Mouse (Mus musculus) MEL (cell line): Measurements from ENCODE around the gene AB124611. TPM values are rescaled to one million over a fixed set of nuclear protein-coding genes. Genes with fewer than 3 reads are reported as not detected.
A peak's percentile ranks its signal among the peaks of the same experiment; 100 is the strongest.

Source experiments
- DNase-seq: peaks from one replicate; pipeline ENCODE4 v3.0.0; 2011; ENCODE audit warnings: low read depth, low spot score
- H3K27ac ChIP-seq: 2 replicates; pipeline ENCODE4 v1.5.1; 2012; ENCODE audit warnings: low read depth, mild to moderate bottlenecking, control low read depth, low read length, moderate library complexity; ENCODE audit not compliant: control insufficient read depth
- H3K27me3 ChIP-seq, 2 experiments: fragments of 150-350 bp in 1 of 2; sonication (generic) in 1 of 2; 2 replicates each; pipeline ENCODE4 v1.6.1; 2012; ENCODE audit warnings: low read length in 2 of 2, mild to moderate bottlenecking in 2 of 2, improper control_type of control experiment in 1 of 2, moderate library complexity in 1 of 2; ENCODE audit not compliant: insufficient read depth in 2 of 2, control insufficient read depth in 1 of 2
- H3K36me3 ChIP-seq, 2 experiments: 2 replicates each; pipeline ENCODE4 v1.6.1; 2012 to 2014; ENCODE audit warnings: low read length in 2 of 2, improper control_type of control experiment in 1 of 2, inconsistent platforms in 1 of 2, mild to moderate bottlenecking in 1 of 2; ENCODE audit not compliant: insufficient read depth in 2 of 2, control insufficient read depth in 1 of 2
- H3K4me1 ChIP-seq, 2 experiments: fragments of 150-350 bp in 1 of 2; sonication (generic) in 1 of 2; 2 replicates each; pipeline ENCODE4 v1.6.1; 2012; ENCODE audit warnings: low read length in 2 of 2, improper control_type of control experiment in 1 of 2, mild to moderate bottlenecking in 1 of 2; ENCODE audit not compliant: insufficient read depth in 2 of 2, control insufficient read depth in 1 of 2
- H3K4me3 ChIP-seq, 2 experiments: fragments of 150-350 bp in 1 of 2; sonication (generic) in 1 of 2; 2 replicates each; pipeline ENCODE4 v1.5.1; 2012; ENCODE audit warnings: low read depth in 2 of 2, low read length in 2 of 2, mild to moderate bottlenecking in 2 of 2, moderate library complexity in 2 of 2, control low read depth in 1 of 2, improper control_type of control experiment in 1 of 2; ENCODE audit not compliant: control insufficient read depth in 1 of 2, insufficient read depth in 1 of 2
- H3K79me2 ChIP-seq: 2 replicates; pipeline ENCODE4 v1.6.1; 2012; ENCODE audit warnings: mild to moderate bottlenecking, low read length, moderate library complexity; ENCODE audit not compliant: control insufficient read depth, poor library complexity, insufficient read depth
- H3K9ac ChIP-seq: 2 replicates; pipeline ENCODE4 v1.6.1; 2012; ENCODE audit warnings: low read depth, mild to moderate bottlenecking, control low read depth, low read length, moderate library complexity; ENCODE audit not compliant: control insufficient read depth, poor library complexity, severe bottlenecking
- H3K9me3 ChIP-seq: fragments of 150-350 bp; sonication (generic); replicated peaks from 2 replicates; pipeline ENCODE4 v1.6.1; 2012; ENCODE audit warnings: mild to moderate bottlenecking, low read length, improper control_type of control experiment, moderate library complexity; ENCODE audit not compliant: insufficient read depth
- CHD2 ChIP-seq: IDR thresholded peaks from 2 replicates; pipeline ENCODE4 v1.6.1; 2011; ENCODE audit warnings: low read length, improper control_type of control experiment
- EP300 ChIP-seq, 2 experiments: IDR thresholded peaks; 2 replicates each; pipeline ENCODE4 v1.6.1; 2011; ENCODE audit warnings: improper control_type of control experiment in 2 of 2, low read length in 2 of 2, low read depth in 1 of 2, mild to moderate bottlenecking in 1 of 2
- MEF2A ChIP-seq: IDR thresholded peaks from 2 replicates; pipeline ENCODE4 v1.6.1; 2014; ENCODE audit warnings: low read depth, mild to moderate bottlenecking, inconsistent platforms, low read length, improper control_type of control experiment; ENCODE audit not compliant: poor library complexity, insufficient replicate concordance, severe bottlenecking; ENCODE audit errors: extremely low read depth
- MYB ChIP-seq: IDR thresholded peaks from 2 replicates; pipeline ENCODE4 v1.6.1; 2011; ENCODE audit warnings: mild to moderate bottlenecking, low read depth, low read length, improper control_type of control experiment
- POLR2A ChIP-seq, 2 experiments: IDR thresholded peaks; 2 replicates each; pipeline ENCODE4 v1.6.1; 2011 to 2012; ENCODE audit warnings: low read length in 2 of 2, mild to moderate bottlenecking in 2 of 2, control low read depth in 1 of 2, improper control_type of control experiment in 1 of 2, low read depth in 1 of 2, moderate library complexity in 1 of 2; ENCODE audit not compliant: control insufficient read depth in 1 of 2, insufficient read depth in 1 of 2, poor library complexity in 1 of 2
- POLR2AphosphoS5 ChIP-seq: IDR thresholded peaks from 2 replicates; pipeline ENCODE4 v1.6.1; 2012; ENCODE audit warnings: low read depth, borderline replicate concordance, mild to moderate bottlenecking, inconsistent platforms, low read length, moderate library complexity, mixed read lengths
- SMC3 ChIP-seq: IDR thresholded peaks from 2 replicates; pipeline ENCODE4 v1.6.1; 2011; ENCODE audit warnings: low read depth, low read length, improper control_type of control experiment
- UBTF ChIP-seq: IDR thresholded peaks from 2 replicates; pipeline ENCODE4 v1.6.1; 2012; ENCODE audit warnings: low read depth, mild to moderate bottlenecking, inconsistent platforms, low read length, improper control_type of control experiment, moderate library complexity, borderline replicate concordance; ENCODE audit not compliant: insufficient read depth
- USF2 ChIP-seq, 2 experiments: IDR thresholded peaks; 2 replicates each; pipeline ENCODE4 v1.6.1; 2011 to 2012; ENCODE audit warnings: improper control_type of control experiment in 2 of 2, low read length in 2 of 2, borderline replicate concordance in 1 of 2, inconsistent platforms in 1 of 2, low read depth in 1 of 2, mild to moderate bottlenecking in 1 of 2; ENCODE audit not compliant: insufficient read depth in 1 of 2
- polyA plus RNA-seq, 2 experiments: library from polyadenylated mRNA; stranded (reverse) in 1 of 2; unstranded in 1 of 2; fragments of >175 nt in 1 of 2; fragments of >200 nt in 1 of 2; gene quantifications; 2 replicates each; pipeline versions ENCODE4 v1.2.1 to v1.2.4; 2012; ENCODE audit warnings: low replicate concordance in 2 of 2, low read depth in 1 of 2; ENCODE audit not compliant: insufficient read length in 2 of 2, insufficient read depth in 1 of 2, missing spikeins in 1 of 2
- total RNA-seq: library from RNA; depleted of rRNA; stranded (reverse); fragments of 300-350 nt; gene quantifications from 2 replicates; pipeline ENCODE4 v1.2.3, GENCODE M21; 2012

The AB124611 gene
- total and polyA plus RNA-seq, 3 experiments, result 55.2 to 58.7 TPM; not detected in 1

GRCm38 (mm10) chr9:21490696-21491095, 35.3 kb upstream of the AB124611 start:
- H3K4me1 ChIP-seq, result no peaks in the 10 kb centered on the region
- no peaks in the 10 kb centered on the region for H3K79me2 ChIP-seq
- DNase-seq, result no peak
- no peak overlapping the region for H3K27ac ChIP-seq
- no peak overlapping the region for H3K9ac ChIP-seq
- no peaks in the 10 kb centered on the region for H3K27me3 ChIP-seq
- no peak for TF ChIP-seq USF2 (IDR thresholded peaks at IDR 0.05; ENCODE audit: borderline replicate concordance in 1 of 2, insufficient read depth in 1 of 2, low read depth in 1 of 2, low read length in 2 of 2)
- H3K4me3 ChIP-seq, result no peak overlapping the region
- peaks cover 0 to 15% of the 10 kb centered on the region in 2 experiments; a peak in 2 of 4 replicates for H3K36me3 ChIP-seq
- H3K9me3 ChIP-seq, result no peaks in the 10 kb centered on the region

- Histone ChIP-seq H3K27ac (no peak overlapping the region), H3K79me2 (no peaks in the 10 kb centered on the region), H3K4me3 (no peak overlapping the region), H3K9me3 (no peaks in the 10 kb centered on the region), H3K9ac (no peak overlapping the region), H3K36me3 (peaks cover 0 to 12% of the 10 kb centered on the region in 2 experiments; a peak in 2 of 4 replicates), H3K4me1 (no peaks in the 10 kb centered on the region), H3K27me3 (no peaks in the 10 kb centered on the region)
- TF ChIP-seq CHD2, result no peak
- no peak for TF ChIP-seq POLR2AphosphoS5
- TF ChIP-seq MEF2A, result no peak
- no peak for TF ChIP-seq SMC3
- TF ChIP-seq POLR2A (IDR thresholded peaks at IDR 0.05; ENCODE audit: control insufficient read depth in 1 of 2, insufficient read depth in 1 of 2, low read depth in 1 of 2, low read length in 2 of 2, poor library complexity in 1 of 2), result no peak
- TF ChIP-seq UBTF, result no peak
- no peak for DNase-seq
These were observed 32.1 kb upstream of the AB124611 start for GRCm38 (mm10) chr9:21493907-21494306.

GRCm38 (mm10) chr9:21494726-21495125, 31.2 kb upstream of the AB124611 start:
- H3K36me3 ChIP-seq, result peaks cover 0 to 15% of the 10 kb centered on the region in 2 experiments; a peak in 2 of 4 replicates
- no peaks in the 10 kb centered on the region for H3K4me1 ChIP-seq

More at GRCm38 (mm10) chr9:21494726-21495125, 31.2 kb upstream of the AB124611 start:
- no peak for DNase-seq
- no peaks in the 10 kb centered on the region for H3K9me3 ChIP-seq
- TF ChIP-seq EP300 (IDR thresholded peaks at IDR 0.05; ENCODE audit: low read depth in 1 of 2, low read length in 2 of 2) (no peak; a peak in 1 of 4 replicates), MYB (0 out of 2 replicates have a peak, but pooled peaks have one; percentile 21)
- no peak overlapping the region for H3K4me3 ChIP-seq
- H3K9ac ChIP-seq, result no peak overlapping the region
- no peaks in the 10 kb centered on the region for H3K79me2 ChIP-seq
- H3K27me3 ChIP-seq, result no peaks in the 10 kb centered on the region
- no peak overlapping the region for H3K27ac ChIP-seq
